Mouse (Mus musculus) embryonic facial prominence, embryonic 11.5 days (tissue): ENCODE results near the gene Acta2. TPM values are rescaled to one million over a fixed set of nuclear protein-coding genes. Genes with fewer than 3 reads are reported as not detected.

Experiments
- ATAC-seq: fragments of 200-750 bp; cut with Nextera tagmentation; replicated peaks from 2 replicates; pipeline ENCODE4 v1.8.0; 2017; ENCODE audit warnings: low read depth; ENCODE audit not compliant: insufficient number of reproducible peaks, low FRiP score, low TSS enrichment
- DNase-seq: peaks from one replicate; pipeline ENCODE4 v3.0.0-alpha.2; 2015; ENCODE audit warnings: low spot score
- H3K27ac ChIP-seq: fragments of 300-500 bp; sonication (generic); replicated peaks from 2 replicates; pipeline ENCODE4 v1.5.1; 2014; ENCODE audit warnings: mild to moderate bottlenecking, low read depth, low read length, control low read depth
- H3K27me3 ChIP-seq: fragments of 300-500 bp; sonication (generic); 2 replicates; pipeline ENCODE4 v1.6.1; 2014; ENCODE audit warnings: mild to moderate bottlenecking, low read length, moderate library complexity, mixed read lengths; ENCODE audit not compliant: control insufficient read depth, insufficient read depth
- H3K36me3 ChIP-seq: fragments of 300-500 bp; sonication (generic); replicated peaks from 2 replicates; pipeline ENCODE4 v1.6.1; 2014; ENCODE audit warnings: low read depth, mild to moderate bottlenecking, low read length, moderate library complexity, mixed read lengths; ENCODE audit not compliant: control insufficient read depth, insufficient read depth
- H3K4me1 ChIP-seq: fragments of 300-500 bp; sonication (generic); 2 replicates; pipeline ENCODE4 v1.6.1; 2014; ENCODE audit warnings: low read length, mixed read lengths; ENCODE audit not compliant: control insufficient read depth, insufficient read depth
- H3K4me2 ChIP-seq: fragments of 300-500 bp; sonication (generic); 2 replicates; pipeline ENCODE4 v1.6.1; 2014; ENCODE audit warnings: low read depth, mild to moderate bottlenecking, control low read depth, low read length, moderate library complexity
- H3K4me3 ChIP-seq: fragments of 300-500 bp; sonication (generic); 2 replicates; pipeline ENCODE4 v1.5.1; 2014; ENCODE audit warnings: low read depth, low read length, control low read depth
- H3K9ac ChIP-seq: fragments of 300-500 bp; sonication (generic); replicated peaks from 2 replicates; pipeline ENCODE4 v1.6.1; 2014; ENCODE audit warnings: mild to moderate bottlenecking, control low read depth, low read length
- H3K9me3 ChIP-seq: fragments of 300-500 bp; sonication (generic); replicated peaks from 2 replicates; pipeline ENCODE4 v1.6.1; 2016; ENCODE audit warnings: mild to moderate bottlenecking, low read length, inconsistent platforms, mixed read lengths; ENCODE audit not compliant: control insufficient read depth
- WGBS: fragments of 180-500 bp; shearing (Covaris S2); extraction: QIAGEN DNeasy Blood & Tissue Kit; methylation state at CpG from one replicate; pipeline ENCODE4 v1.1.7; 2014; 5-methylcytosine and 5-hydroxymethylcytosine counted together
- polyA plus RNA-seq: library from polyadenylated mRNA; unstranded; fragments of >200 nt; fragmentation: Nextera tagmentation; extraction: Ambion mirVana; gene quantifications from 2 replicates; pipeline ENCODE4 v1.2.1, GENCODE M21; 2014

The Acta2 gene
- polyA plus RNA-seq, 1 experiment from 2014 or later = 59.8 TPM

DNA sequence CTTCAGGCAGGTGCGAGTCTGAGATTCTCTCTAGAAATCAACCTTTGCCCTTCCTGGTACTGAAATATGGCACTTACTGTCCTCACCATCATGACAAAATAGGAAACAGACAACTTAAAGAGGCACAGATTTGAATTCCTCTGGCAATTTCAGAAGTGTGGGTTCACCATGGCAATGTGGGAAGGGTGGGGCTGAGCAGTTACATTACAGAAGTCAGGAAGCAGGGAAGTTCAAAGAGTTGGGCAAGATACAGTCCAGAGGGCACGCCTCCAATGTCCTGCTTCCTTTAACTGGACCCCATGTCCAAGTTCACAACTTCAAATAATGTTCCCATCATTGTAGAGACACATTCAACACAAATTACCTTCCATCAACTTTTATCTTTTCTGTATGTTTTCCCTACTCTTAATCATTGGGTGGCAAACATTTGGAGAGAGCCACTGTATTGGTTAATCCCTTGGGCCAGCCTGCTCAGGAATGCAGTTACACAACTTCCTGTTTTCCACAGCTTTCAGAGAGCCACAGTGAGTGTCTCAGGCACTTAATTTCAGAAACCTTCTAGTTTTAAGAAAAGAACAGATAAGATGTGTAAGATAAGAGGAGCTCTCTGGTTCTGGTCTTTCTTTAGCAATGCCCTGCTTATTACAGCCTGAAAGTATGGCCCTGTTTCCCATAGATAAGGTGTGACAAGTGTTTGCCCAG is 7.0 kb upstream of the Acta2 start:
- WGBS = 84% methylated on average over 2 of the region's 2 CpGs
- Histone ChIP-seq H3K36me3 (no peaks in the 10 kb centered on the region), H3K4me3 (no peak overlapping the region), H3K4me1 (no peaks in the 10 kb centered on the region), H3K27ac (no peak overlapping the region), H3K4me2 (no peak overlapping the region), H3K9ac (no peak overlapping the region), H3K27me3 (no peaks in the 10 kb centered on the region), H3K9me3 (no peaks in the 10 kb centered on the region)
- DNase-seq = no peak
- no peak for ATAC-seq

DNA sequence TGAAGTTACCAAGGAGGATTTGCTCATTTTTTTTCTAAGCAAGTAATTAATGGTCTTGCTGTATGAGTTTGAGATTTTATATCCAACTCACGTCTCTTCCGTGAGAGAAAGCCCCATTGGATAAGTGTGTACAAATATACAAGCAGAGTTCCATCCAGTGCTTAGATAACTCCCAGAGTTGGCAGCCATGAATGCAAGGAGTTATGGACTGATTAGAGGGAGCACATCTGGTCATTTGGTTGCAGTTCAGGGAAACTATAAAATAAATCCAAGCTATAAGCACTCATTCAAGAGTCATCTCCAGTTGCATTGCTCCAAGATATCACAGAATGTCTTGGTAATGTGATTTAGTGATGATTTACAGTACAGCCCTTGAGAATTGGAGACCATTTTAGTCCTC is 1.5 kb upstream of the Acta2 start:
- Histone ChIP-seq H3K27ac (no peak overlapping the region), H3K36me3 (no peaks in the 10 kb centered on the region), H3K4me3 (no peak overlapping the region), H3K4me1 (no peaks in the 10 kb centered on the region), H3K4me2 (no peak overlapping the region), H3K9ac (no peak overlapping the region), H3K9me3 (no peaks in the 10 kb centered on the region), H3K27me3 (no peaks in the 10 kb centered on the region)
- 89% methylated on average over 2 of the region's 2 CpGs for WGBS
- DNase-seq (no peak), ATAC-seq (no peak)

DNA sequence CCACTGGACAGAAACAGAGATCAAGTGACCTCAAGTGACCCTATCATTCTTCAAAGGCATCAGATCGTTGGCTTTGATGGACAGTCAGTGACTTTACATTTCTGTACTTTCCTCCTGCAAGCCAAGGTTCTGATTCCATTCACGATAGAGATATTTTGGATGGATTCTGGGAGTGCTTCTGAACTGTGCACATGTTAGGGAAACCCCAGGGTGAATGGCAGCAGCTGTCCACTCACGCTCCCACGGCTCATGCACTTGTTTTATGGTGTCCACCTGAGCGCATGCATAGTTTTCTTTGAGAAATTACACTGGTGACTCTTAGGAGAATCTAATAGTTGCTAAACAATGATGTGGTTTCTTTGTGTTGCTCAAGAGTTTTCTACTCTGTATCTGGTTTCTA is 759 bp upstream of the Acta2 start:
- H3K4me1 ChIP-seq = no peaks in the 10 kb centered on the region
- no peak overlapping the region for H3K4me2 ChIP-seq
- no peaks in the 10 kb centered on the region for H3K36me3 ChIP-seq
- no peaks in the 10 kb centered on the region for H3K27me3 ChIP-seq
- 77% methylated on average over 5 of the region's 5 CpGs for WGBS
- no peaks in the 10 kb centered on the region for H3K9me3 ChIP-seq
- ATAC-seq = no peak
- no peak overlapping the region for H3K9ac ChIP-seq
- H3K27ac ChIP-seq = no peak overlapping the region
- no peak for DNase-seq
- no peak overlapping the region for H3K4me3 ChIP-seq

DNA sequence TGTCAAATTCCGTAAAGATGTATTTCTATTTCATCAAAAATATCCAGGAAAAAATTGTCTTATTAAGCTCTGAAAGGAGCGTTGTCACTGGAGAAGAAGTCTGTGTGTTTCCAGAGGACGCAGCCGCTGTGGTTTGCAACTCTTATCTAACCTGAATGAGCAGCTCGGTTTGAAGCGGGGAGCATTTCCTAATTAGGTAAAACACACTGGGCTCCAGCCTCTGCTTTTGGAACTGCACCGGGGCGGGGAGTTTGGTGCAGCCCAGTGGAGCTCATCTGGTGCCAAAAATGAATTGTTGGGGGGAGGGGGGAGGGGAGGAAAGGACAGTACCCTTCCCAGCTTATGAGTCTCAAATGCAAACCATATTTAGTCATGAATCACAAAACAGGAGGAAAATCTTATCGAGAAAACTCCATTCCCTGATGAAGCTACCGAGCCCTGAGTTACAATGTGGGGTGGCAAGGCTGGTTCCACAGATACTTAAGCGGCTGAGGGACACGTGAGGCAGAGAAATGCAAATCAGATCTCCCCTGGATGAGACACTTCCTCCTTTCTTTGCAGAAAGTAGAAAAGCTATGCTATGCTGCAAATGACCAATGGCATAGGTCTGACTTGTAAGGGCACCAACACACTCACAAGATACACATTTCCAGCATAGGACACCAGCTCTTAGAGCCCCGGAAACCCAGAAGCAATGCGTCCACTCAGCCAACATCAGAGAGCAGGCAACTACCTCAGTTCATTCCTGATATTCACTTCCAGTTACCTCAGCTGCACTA is 1.1 kb downstream of the Acta2 start:
- DNase-seq (no peak), ATAC-seq (no peak)
- no peak overlapping the region for H3K4me3 ChIP-seq
- no peak overlapping the region for H3K27ac ChIP-seq
- no peak overlapping the region for H3K4me2 ChIP-seq
- no peaks in the 10 kb centered on the region for H3K4me1 ChIP-seq
- no peaks in the 10 kb centered on the region for H3K27me3 ChIP-seq
- no peaks in the 10 kb centered on the region for H3K9me3 ChIP-seq
- no peaks in the 10 kb centered on the region for H3K36me3 ChIP-seq
- 51% methylated on average over 14 of the region's 14 CpGs for WGBS
- no peak overlapping the region for H3K9ac ChIP-seq

DNA sequence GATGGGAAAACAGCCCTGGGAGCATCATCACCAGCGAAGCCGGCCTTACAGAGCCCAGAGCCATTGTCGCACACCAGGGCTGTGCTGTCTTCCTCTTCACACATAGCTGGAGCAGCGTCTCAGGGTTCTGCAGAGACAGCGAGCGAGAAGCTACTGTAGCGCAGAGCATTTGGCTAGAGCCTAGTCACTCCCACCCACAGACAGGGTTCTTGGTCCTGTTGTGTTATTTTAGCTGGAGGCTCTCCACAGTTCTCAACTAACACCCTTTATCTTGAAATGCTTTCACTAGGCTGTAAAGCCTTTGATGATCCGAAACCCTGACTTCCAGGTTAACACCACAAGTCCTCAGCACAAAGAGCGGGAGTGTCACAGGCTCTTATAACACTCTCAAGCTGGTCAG is 2.9 kb downstream of the Acta2 start:
- H3K9me3 ChIP-seq = no peaks in the 10 kb centered on the region
- no peak overlapping the region for H3K27ac ChIP-seq
- H3K9ac ChIP-seq = no peak overlapping the region
- H3K4me1 ChIP-seq = no peaks in the 10 kb centered on the region
- no peak; the same call in 1 of the 2 replicates for ATAC-seq
- WGBS = 78% methylated on average over 9 of the region's 9 CpGs
- no peak overlapping the region for H3K4me2 ChIP-seq
- no peaks in the 10 kb centered on the region for H3K36me3 ChIP-seq
- no peak overlapping the region for H3K4me3 ChIP-seq
- H3K27me3 ChIP-seq = no peaks in the 10 kb centered on the region
- DNase-seq = no peak

GRCm38 (mm10) chr19:34251900-34252299 is 3.5 kb downstream of the Acta2 start:
- ATAC-seq = no peak
- Histone ChIP-seq H3K4me3 (no peak overlapping the region), H3K9ac (no peak overlapping the region), H3K27ac (no peak overlapping the region), H3K4me1 (no peaks in the 10 kb centered on the region), H3K4me2 (no peak overlapping the region), H3K9me3 (no peaks in the 10 kb centered on the region), H3K36me3 (no peaks in the 10 kb centered on the region), H3K27me3 (no peaks in the 10 kb centered on the region)
- no peak for DNase-seq
- 78% methylated on average over 2 of the region's 2 CpGs for WGBS

GRCm38 (mm10) chr19:34250621-34251020 is 4.8 kb downstream of the Acta2 start:
- 72% methylated on average over 4 of the region's 4 CpGs for WGBS
- ATAC-seq = no peak
- no peak for DNase-seq
- Histone ChIP-seq H3K36me3 (no peaks in the 10 kb centered on the region), H3K9me3 (no peaks in the 10 kb centered on the region), H3K4me1 (no peaks in the 10 kb centered on the region), H3K4me3 (no peak overlapping the region), H3K9ac (no peak overlapping the region), H3K27me3 (no peaks in the 10 kb centered on the region), H3K4me2 (no peak overlapping the region), H3K27ac (no peak overlapping the region)

- ATAC-seq (no peak), DNase-seq (no peak)
- 82% methylated on average over 5 of the region's 5 CpGs for WGBS
- Histone ChIP-seq H3K4me1 (no peaks in the 10 kb centered on the region), H3K9me3 (no peaks in the 10 kb centered on the region), H3K27ac (no peak overlapping the region), H3K4me3 (no peak overlapping the region), H3K36me3 (no peaks in the 10 kb centered on the region), H3K27me3 (no peaks in the 10 kb centered on the region), H3K4me2 (no peak overlapping the region), H3K9ac (no peak overlapping the region)
Observed at GRCm38 (mm10) chr19:34248558-34248957, 6.8 kb downstream of the Acta2 start.
